Mouse (Mus musculus) spleen, postnatal 36 days (tissue): Measurements from ENCODE around the gene Pth1r.

Source experiments
- DNase-seq, 2 experiments: peaks; one replicate each; pipeline ENCODE4 v3.0.0; 2022; ENCODE audit warnings: low spot score in 2 of 2, mixed read lengths in 1 of 2

Gene Pth1r

DNA sequence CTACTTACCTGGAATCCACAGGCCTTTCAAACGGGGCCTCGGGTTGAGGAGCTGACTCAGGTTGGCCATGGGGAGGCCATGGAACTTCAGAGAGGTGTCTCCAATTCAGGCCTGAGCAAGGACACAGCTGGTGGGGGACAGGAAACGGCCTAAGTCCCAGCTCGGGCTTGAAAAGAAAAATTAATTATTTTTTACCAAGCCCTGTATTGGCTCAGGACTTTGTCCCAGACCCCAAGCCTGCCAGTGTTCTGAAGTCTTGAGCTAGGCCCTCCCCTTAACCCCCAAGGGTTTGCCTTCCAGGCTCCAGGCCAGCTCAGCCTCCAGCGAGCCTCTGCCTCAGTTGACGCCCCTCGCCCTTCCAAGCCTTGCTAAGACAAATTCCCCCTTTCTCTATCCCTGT is at the start of gene Pth1r:
Gene Pth1r, minus strand, starts transcription at position 185 of the 400 bp plus-strand sequence.
- no peak for DNase-seq

DNA sequence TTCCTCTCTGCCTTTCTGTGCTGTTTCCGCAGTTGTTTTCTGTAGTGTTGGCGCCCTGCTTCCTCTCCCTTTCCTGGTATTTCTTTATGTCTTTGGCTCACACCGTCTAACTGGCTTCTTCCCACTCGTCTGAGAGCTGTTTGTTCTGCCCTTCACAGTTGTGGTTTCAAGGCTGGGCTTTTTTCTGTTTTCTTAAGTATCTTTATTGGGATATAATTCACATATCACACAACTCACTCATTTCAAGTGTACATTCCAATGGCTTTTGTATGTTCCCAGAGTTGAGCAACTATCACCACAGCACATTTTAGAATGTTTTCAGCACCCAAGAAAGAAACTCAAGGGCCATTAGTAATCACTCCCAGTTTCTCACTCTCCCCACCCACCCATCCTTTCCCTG is 43.5 kb upstream of the Pth1r start:
- no peak for DNase-seq

DNA sequence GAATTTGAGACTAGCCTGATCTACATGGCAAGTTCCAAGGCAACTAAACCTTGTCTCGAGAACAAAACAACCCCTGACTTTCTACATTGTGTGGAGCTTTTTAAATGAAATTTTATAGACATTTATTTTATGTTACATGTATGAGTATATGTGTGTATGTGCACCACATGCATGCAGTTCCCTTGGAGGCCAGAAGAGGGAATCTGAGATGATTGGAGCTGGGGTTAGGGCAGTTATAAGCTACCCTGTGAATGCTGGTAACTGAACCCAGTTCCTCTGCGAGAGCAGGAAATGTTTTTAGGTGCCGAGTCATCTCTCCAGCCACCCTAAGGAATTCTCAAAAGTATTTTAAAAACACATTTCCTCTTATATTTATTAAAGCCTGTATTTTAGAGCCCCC is 41.2 kb upstream of the Pth1r start:
- no peak for DNase-seq

DNA sequence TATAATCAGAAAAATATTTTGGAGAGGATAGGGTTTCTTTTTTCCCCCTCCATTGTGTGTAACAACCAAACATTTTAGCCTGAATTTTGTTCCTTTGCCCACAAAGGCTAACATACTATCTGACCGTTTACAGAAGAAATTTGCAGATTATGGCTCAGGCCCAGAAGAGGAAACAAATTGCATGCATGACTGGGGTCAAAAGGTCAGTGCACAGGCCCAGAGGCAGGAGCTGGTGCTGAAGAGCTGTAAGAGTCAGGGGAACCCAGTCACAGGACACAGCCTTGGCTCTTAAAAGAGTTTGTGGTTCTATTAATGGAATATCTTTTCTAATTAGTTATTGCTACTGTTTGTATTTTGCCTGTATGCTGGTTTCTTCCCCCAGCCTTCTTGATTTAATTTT is 36.7 kb upstream of the Pth1r start:
- no peak for DNase-seq

DNA sequence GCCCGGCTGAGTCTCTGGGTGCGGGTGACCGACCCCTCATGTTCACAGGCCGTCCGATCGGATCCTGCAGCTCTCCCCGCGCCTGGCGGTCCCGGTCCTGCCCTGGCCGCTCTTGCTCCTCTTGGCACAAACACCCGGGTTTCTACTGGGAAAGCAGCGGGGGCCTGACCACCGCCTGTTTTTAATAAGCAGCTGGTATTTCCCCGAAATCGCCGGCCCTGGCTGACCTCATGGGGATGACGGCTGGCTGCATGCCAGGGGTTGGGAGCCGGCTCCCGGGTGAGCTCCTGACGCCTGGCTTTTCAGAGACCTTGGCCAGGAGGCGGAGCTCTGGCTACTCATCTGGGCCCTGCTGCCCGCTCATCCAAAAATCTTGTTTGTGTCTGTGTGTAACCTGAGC is 34.8 kb upstream of the Pth1r start:
- DNase-seq: peak; percentile 29 to 43

DNA sequence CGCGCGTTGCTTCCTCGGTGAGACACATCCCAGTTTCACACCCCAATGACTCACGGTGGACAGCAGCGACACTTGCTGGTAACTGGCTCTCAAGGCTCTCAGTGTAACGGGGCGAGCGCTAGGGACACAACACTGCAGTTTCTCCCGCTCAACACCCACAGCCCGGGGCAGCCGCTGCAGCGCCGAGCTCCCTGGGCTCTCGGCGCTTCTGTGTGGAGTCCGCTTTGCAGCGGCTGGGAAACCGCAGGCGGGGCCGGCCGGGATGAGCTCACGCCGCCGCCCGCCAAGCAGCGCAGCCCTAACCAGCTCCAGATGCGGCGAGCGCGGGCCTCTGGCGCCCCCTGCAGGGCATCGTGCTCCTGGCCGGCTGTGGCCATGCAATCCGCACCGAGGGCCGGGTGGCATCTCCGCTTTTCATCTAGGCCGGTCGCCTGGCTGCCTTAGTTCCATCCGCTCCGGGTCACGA is 34.3 kb upstream of the Pth1r start:
- peak; percentile 80 to 81 for DNase-seq

DNA sequence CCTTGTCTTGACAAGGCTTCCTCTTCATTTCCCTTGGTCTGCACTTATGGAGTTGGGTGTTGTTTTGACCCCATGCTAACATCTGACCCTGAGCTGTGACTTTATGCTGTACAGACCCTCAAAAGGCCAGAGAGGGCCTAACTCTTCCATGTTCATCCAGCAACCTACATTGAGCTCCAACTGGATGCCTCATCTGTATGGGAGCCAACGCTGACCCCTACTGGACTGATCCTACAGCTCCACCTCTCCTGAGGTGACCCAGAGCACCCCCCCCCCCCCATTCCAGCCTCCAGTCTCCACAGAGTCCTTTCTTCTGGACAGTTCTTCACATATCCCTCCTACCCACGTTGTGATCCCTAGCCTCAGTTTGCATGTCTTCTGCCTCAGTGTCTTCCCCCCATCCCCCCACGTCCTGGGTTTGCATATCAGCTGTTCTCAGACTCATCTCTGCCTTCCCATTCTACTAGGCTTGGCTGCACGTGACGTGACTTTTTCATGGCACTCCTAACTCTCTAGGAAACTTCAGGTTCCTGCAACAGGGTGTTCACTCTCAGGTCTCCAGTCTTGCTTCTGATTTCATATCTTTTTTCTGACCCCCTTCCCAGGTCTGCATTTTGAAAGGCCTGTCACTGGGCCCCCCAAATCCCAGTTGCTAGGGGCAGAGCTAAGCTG is 32.4 kb upstream of the Pth1r start:
- DNase-seq: no peak

DNA sequence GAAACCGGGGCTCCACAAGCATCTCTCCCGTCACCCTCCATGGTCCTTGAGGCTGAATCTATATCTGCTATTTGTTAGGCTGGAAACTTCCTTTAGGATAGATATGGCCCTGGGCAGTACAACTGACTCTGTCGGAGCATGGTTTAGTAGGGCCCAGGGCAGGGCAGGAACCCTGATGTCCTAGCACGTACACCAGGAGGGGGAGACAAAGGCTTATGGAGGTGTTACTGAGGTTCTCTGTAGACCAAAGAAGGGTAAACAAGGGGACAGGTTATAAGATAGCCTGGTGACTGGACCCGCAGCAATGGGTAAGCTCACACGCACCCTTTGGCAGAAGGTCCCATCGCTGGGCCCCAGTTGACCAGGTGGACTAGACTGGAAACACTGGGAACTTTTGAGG is 31.6 kb upstream of the Pth1r start:
- no peak for DNase-seq

DNA sequence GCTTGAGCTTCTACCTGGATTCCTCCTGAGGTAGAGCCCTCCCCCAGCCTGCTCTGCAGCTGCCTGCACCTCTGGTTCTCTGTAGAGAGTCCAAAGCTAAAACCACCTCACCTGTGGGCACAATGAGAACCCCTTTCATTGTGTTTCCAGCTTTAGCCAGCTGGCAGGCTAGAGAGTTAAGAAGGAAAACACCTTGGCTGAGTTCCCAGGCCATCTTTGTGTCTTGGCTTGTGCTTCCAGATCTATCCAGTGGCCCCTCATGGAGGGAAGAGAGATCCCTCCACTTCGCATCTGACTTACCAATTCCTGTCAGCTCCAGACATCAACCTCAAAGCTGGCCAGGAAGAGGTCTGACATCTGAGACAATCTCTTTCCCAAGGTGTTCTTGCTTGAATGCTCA is 31.2 kb upstream of the Pth1r start:
- no peak for DNase-seq

DNA sequence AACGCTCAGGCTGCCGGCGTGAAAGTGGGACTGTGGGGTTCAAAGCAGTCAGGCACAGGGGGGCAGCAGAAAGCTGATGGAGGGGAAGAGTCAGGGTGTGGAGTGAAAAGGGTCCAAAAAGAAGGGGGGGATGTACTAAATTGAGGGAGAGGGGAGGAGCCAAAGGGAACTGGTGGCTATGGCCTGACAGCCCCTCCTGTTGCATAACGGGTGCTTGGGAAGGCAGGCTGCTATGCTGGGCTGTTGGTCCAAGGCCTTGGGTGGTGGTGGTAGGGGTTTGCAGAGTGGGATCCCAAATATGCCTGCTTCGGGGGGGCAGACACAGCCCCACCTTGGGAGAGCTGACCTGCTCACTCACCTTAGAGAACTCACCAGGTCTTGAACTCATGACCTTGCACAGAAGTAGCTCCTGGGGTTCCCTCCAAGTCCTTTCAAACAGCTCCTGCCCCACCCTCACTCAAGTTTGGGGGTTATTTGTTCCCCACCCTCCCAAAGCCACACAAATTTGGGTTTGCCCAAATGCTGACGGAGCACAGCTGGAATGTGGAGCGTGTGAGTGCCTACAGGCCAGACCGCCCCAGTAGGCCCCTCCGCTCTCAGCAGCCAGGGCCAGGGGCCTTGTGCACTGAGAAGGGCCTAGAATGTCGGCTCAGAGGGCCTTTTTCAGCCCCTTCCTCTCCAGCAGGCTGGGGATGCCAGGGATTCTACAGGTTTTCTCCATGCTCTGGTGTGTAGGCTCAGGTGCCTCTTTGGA is 28.5 kb upstream of the Pth1r start:
- no peak for DNase-seq

DNA sequence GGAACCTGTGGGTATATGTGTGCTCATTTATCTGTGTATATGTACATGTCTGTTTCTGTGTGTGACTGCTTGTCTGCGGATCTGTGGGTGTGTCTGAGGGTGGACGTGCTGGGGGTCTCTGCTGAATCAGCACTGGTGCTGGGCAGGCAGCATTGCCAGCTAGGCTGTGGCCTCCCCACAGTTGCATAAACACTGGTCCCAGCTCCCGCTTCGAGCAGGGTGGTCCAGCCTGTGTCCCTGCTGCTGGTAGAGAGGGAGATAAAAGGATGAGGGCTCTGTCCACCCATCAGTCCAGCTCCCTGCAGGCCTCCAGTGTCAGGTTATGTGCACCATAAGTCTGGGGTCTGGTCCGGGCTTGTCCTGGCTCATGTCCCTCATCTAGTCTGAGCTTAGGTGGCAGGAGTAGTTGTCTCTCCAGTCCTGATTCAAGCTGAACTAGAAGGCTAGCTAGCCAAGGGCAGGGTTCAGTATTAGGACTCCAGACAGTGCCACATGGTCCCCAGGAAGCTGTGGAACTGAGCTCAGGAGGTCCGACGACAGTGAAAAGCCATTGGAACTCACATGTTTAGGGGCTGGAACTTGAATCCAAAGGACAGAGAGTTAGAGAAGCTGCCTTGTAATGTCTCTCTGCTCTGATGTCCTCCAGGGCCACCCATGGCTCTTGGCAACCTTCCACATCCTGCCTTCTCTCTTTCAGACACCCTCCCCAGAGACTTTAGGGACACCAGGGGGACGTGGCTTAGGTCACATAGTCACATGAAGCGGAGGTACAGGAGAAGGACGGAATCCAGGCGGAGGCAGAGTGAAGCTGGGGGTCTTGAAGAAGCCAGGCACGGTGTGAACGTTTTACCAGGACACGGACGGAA is 27.7 kb upstream of the Pth1r start:
- DNase-seq: no peak

DNA sequence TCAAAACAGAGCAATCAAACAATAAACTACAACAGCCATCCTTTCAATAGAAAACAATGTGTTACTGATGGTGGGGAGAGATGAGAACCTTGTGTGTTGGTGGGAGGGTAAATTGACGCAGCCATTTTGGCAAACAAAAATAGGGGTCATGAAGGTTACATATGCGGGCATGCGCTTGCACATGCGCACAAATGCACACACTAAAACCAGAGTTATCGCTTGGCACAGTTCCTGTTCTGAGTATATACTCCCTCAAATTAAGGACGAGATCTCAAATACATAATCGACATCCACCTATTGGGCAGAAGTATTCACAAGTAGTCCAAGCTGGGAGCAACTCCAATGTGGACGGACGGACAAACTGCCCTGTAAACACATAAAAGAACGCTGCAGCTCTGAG is 25.4 kb upstream of the Pth1r start:
- DNase-seq: no peak

DNA sequence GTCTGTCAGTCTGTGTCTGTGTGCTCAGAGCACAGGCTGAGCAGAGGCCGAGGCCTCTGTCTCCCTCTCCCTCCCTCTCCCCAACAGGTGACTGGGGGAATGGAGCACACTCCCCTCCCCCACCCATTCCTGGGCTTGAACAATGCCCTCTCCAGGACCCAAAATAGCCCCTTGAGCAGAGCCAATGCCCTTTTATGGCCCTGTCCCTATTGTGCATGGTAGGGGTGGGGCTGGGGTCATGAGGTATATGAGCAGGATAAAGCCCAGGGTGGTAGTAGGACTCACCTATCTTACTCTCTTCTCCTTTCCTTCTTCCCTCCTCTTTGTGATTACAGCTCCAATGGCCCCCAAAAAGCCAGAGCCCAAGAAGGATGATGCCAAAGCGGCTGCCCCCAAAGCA is 16.5 kb upstream of the Pth1r start:
- no peak for DNase-seq

DNA sequence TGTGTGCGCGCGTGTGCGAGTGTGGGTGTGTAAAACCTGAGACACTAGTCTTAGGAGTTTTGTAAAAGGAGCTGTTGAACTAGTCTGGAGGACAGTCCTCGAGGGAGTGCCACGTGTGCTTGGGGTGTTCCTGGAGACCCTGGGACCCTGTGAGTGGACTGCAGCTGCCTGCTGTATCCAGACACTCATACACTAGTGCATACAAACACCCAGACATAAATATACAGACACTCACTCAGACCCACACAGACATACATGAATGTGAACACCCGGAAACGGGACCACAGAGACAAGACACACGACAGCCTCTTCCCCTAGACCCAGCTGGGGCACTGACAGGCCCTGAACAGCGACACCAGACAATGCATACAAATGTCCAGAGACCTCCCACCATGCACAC is 15.8 kb upstream of the Pth1r start:
- no peak for DNase-seq

DNA sequence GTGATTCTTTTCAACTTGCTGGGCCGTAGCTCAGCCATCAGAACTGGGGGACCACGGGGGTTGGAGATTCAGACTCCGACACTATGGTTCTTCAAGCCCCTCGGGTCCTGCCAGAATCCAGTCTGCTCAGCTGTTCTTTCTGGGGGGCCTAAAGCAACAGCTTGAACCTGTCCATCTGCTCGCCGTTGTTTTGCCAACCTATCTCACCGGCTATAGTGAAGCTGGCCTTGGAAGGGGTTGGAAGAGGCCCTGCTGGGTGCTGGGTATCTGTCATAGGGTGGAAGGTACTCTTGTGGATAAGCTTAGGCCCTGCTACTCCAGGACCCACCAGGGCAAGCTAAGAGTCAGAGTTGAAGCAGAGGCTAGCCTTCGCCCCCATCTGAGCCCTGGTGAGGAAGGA is 13.9 kb upstream of the Pth1r start:
- DNase-seq: no peak

DNA sequence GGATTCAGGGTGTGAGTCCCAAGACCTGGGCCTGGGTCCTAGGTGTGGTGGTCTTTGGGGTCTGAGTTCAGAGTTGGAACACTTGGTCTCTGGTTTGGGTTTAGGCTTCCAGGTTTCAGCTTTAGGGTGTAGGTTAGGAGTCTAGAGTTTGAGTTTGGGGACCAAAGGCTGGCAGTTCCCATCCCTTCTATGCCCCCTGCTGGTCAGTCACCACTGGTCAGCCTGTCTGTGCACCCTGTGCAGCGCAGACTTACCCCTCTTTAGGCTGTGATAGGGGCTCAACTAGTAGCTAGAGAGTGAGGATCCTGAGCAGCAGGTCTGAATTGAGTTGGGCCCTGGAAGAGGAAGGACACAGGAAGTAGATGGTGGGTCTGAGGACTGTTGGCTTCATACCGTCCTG is 12.3 kb upstream of the Pth1r start:
- DNase-seq: peak; percentile 17 to 29

DNA sequence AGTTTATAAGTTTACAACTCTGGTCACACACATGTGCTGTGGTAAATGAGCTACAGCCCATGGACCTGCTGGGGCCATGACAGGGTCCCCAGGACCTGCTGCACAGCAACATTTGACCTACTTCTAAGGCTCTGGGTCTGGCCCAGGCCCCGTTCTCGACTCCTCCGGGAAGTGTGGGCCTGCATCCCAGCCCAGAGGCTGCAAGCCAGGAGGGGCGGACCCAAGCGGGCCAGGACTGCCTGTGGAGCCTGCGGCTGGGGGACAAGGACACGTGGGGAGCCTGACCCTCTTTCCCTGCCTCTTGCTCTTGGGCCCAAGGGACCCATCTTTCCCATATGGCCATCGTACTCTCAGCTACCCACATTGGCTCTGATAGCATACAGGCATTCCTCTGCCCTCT is 11.7 kb upstream of the Pth1r start:
- peak in 1 of 2 experiments; percentile 6 for DNase-seq

DNA sequence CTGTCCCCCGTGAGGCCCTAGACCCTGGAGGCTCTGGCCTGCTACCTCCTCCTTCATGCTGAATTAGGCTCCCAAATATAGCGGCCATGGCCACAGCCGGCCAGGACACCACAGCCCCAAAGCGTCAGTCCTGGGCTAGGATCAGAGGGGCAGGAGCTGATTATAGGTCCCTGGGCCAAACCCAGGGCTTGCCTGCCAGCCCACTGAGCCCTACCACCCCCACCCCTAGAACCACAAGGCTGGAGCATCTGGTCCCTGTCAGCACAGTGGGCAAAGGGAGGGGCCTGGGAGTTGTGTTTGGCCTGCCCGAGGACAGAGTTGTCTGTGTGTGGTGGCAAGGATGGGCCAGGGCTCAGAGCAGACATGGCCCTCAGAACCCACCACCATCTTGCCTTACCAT is 10.9 kb upstream of the Pth1r start:
- DNase-seq: no peak

DNA sequence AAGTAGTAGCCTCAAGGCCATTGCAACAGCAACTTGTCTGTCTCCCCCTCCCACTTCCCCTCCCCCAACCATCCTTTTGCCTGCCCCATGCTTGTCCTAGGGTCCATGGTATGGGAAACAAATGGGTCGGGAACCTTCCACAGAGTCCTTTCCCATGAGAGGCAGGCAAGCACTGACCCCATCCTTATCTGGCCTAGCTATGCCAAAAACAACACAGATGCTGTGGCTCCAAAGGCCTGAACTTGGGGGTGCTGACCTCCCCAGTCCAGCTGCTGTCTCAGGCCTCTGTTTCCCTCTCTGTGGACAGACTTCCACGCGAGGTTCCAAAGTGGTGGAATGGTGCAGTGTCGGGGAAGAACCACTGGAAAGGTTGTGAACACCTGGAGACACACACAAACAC is 6.8 kb upstream of the Pth1r start:
- no peak for DNase-seq

DNA sequence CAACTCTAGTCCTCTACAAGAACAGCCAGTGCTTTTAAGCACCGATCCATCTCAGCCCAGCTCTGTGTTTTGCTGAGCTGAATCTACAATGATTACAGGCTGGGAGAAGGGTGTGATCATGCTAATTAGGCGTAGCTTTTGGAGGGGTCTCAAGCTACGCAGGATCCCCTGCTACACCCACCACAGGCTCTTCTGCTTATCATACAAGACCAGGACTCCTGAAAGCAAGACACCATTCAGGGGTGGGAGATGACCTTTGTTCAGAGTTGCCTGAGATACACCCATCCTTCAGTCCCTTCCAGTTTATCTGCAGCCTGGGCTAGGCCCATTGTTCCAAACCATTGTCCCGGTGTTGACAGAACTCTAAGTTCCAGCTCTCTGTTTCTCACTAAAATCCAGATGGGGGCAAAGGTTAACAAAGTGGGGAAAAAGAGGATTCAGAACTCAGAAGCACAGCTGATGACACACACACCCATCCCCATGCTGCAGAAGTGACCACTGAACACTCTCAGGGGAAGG is 6.0 kb upstream of the Pth1r start:
- no peak for DNase-seq

DNA sequence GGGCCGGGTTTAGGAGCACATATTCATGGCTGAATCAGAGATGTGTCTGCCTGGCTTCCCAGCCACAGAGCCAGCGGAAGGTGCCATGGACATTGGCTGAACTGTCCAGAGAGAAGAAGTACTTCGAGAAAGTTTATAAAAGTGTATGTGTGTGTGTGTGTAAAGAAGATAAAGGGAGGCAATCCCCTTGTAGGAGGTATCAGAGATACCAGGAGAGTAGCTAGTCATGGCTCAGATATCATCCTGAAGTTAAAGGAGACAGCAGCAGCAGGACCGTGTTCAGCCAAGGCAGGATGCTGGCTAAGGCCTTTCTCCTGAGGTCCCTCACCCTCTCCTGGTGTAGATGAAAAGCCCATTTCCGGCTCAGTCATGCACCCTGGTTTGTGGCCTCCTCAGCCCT is 4.5 kb upstream of the Pth1r start:
- DNase-seq: no peak
